Mouse (Mus musculus) adrenal gland, postnatal 4 days (tissue): ENCODE data around the gene Plppr1. TPM values are rescaled to one million over a fixed set of nuclear protein-coding genes. Genes with fewer than 3 reads are reported as not detected.
"Not testable (repeated sequence)": the region's sequence is repeated elsewhere in the genome, so short reads cannot be mapped to it uniquely, and the experiment has no call there.

Experiments used
- DNase-seq, 2 experiments: peaks; one replicate each; pipeline ENCODE4 v3.0.0; 2021 to 2022; ENCODE audit warnings: low spot score in 2 of 2, mixed read lengths in 2 of 2
- total RNA-seq, 2 experiments: library from RNA; stranded (reverse); gene quantifications; 2 replicates each; pipeline ENCODE4 v1.2.3; 2021

Gene Plppr1
- total RNA-seq, 2 experiments from 2014 or later: 1.2 to 1.7 TPM

- DNase-seq: not testable (repeated sequence)
These were observed 324.7 kb downstream of the Plppr1 start for GRCm38 (mm10) chr4:49383576-49384318.

- no peak for DNase-seq
These were observed 327.8 kb downstream of the Plppr1 start for GRCm38 (mm10) chr4:49386873-49387272.
